Mouse (Mus musculus) liver, postnatal 0 days (tissue): ENCODE measurements around the gene Ttc25.

Experiments
- CTCF ChIP-seq: sonication (generic); IDR thresholded peaks from 2 replicates; pipeline ENCODE4 v1.5.1; 2016; ENCODE audit warnings: antibody characterized with exemption, low read depth
- EP300 ChIP-seq: IDR thresholded peaks from 2 replicates; pipeline ENCODE4 v1.6.1; 2016; ENCODE audit warnings: antibody characterized with exemption, low read depth, mild to moderate bottlenecking

- no peak for TF ChIP-seq CTCF
- TF ChIP-seq EP300, result no peak
Observed at GRCm38 (mm10) chr11:100536466-100536865, 8.9 kb upstream of the Ttc25 start.
